Mouse (Mus musculus): ENCODE results near the gene Rbm38. TPM values are rescaled to one million over a fixed set of nuclear protein-coding genes. Genes with fewer than 3 reads are reported as not detected.

The Rbm38 gene
- total RNA-seq, 2 experiments from 2014 or later: 132 to 175 TPM

DNA sequence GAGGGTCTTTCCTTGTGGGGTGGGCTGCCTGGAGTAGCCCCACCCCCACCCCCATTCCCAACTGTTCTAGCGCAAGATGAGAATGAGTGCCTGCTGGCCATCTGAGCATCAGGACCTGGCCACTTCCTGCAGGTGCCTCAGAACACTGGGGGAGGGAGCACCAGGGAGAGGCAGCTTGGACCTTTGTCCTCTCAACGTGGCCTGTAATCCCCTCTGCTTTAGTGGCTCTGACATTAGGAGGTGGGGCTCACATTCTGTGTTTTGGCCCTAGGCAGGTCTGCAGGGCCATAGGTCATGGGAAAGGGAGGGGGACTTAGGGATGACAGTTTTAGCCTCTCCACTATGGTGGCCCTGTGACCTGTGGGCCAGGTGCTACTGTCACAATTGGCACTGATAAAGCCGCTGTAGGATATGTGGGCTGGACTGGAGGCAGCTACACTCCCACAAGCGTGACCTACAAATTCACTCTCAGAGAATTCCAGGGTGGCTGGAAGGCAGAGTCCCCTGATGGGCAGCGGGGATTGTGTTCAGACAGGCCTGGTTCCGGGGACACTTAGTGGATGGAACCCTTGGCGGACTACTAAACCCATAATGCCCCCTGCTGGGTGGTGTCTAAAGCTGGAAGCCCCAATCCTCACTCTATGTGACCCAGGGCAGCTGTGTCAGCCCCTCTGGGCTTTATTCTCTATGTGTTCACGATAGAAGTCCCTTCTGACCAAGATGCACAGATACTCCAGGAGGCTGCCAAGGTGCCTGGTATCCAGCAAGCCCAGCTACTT lies 30.5 kb downstream of the Rbm38 start:
- intact Hi-C loops (cut with DNase I; ENCODE audit: low total_unique reads): no loop called here
- DNase-seq: no peak

DNA sequence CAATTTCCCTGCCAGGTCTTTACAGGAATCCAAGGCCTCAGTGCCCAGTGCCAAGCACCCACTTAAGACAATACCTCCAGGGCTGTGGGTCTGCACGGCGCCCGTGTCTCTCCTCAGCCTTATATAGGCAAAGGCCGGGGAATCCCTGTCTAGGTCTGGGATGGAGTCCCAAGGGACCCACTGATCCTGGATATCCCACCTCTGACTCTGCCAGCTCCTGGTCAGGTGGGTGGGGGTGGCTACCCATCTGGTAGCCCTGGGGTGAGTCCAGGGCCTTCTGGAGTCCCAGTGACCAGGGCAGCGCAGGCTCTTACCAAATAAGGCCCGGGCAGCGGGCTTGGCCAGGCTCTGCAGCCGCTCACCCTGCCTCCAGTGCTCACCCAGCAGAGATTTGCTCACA lies 32.6 kb downstream of the Rbm38 start:
- intact Hi-C loops (cut with DNase I; ENCODE audit: low total_unique reads): no loop called here
- DNase-seq: no peak

DNA sequence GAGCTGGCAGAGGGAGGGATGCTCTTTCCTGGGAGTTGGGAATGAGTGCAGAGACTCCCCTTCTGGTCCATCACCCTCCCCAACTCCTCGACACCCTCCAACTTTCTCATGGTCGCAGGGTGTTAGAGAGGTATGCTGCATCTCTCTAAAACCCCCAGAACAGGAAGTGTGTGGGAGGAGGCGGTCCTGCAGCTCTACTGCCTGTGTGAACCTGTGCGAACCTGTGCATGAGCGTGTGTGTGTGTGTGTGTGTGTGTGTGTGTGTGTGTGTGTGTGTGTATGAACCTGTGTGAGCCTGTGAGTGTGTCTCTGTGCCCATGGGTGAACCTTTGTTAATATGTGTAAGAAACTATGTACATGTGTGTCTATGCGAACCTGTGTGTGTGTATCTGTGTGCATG lies 33.5 kb downstream of the Rbm38 start:
- intact Hi-C loops (cut with DNase I; ENCODE audit: low total_unique reads): no loop called here
- DNase-seq: no peak

DNA sequence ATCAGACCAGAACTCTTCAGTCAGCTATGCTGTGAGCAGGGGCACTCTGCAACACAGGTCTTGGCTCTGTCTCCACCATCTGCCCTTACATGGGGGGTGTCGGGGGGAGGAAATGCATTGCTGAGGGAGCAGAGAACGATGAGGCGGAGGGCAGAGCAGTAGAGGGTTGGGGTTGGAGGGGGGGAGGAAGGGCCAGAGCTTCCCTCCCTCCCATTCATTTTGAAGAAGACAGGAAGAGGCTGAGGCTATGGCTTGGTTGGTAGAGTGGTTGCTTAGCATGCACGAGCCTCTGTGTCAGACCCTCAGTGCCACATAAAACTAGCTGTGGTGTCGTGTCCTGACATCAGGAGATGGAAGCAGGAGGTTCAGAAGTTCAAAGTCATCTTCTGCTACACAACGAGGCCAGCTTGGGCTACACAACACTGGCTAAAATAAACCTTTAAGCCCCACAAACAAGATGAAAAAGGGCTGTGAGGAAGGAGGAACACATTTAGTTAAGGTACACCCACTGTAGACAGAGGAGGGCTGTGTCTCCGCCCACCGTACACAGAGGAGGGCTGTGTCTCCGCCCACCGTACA lies 36.1 kb downstream of the Rbm38 start:
- no peak for DNase-seq
- intact Hi-C loops (cut with DNase I; ENCODE audit: low total_unique reads): no loop called here

DNA sequence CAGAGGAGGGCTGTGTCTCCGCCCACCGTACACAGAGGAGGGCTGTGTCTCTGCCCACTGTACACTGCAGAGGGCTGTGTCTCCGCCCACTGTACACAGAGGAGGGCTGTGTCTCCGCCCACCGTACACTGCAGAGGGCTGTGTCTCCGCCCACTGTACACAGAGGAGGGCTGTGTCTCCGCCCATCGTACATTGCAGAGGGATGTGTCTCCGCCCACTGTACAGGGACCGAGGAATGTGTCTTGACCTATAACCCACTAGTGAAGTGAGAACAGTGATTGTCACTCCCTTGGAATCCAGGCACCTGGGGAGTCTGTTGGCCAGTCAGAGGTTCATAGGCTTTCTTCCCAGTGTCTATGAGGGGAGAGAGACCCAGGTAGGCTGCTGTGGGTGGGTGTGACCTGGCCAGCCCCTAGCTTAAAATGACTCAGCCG lies 36.6 kb downstream of the Rbm38 start:
- DNase-seq: no peak
- intact Hi-C loops (cut with DNase I; ENCODE audit: low total_unique reads): no loop called here

DNA sequence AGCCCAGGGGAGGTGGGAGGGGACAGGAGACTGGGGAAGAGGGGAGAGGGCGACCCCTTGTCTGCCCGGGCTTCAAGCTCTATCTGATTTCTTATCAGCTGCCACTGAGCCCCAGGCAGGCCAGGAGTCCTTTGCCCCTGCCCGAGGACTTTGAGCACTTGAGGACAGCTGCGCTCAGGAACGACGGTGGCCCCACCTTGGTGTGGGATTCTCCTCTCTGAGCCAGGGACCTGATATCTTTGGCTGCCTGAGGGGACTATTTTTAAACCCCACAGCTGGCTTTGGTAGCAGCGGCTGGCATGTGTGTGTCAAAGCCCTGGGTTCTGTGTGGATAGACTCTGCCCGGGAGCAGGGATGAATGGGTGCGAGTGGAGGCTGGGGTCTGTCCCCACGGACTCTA lies 37.3 kb downstream of the Rbm38 start:
- intact Hi-C loops (cut with DNase I; ENCODE audit: low total_unique reads): no loop called here
- peak; percentile 70 for DNase-seq

DNA sequence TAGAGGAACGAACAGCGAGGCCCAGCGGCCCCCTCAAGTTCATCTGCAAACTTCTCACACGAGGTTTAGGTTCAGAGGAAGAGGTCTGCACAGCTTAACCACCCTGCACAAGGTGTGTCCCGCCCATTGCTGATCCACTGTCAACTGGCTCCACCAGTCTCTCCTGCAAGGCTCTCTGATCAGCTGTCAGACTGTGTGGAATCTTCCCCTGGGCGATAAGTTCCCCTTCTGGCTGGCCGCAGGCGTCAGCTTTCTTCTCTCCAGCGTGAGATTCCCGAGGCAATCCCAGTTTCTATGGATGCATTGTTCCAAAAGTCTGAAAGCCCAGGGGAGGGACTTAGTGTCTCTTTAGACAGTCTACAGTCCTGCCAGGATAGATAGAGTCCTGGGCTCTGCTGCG lies 38.0 kb downstream of the Rbm38 start:
- intact Hi-C loops (cut with DNase I; ENCODE audit: low total_unique reads): no loop called here

DNA sequence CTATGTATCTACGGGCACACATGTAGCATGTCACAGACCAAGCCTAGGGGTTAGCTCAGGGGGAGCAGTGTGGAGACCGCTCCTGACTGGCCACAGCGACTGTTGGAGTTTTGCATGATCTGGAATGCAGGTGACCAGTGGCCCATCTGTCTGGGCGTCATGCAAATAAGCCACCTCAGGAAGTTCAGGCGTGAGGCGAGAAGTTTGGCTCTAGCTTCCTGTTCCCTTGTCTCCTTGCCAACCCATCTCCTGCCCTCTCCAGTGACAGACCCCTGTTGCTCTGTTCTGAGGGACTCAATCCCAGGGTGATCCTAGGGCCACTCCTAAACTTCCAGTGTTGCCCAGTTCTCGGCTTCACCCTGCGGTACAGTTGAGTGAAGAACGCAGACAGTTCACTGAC lies 40.2 kb downstream of the Rbm38 start:
- intact Hi-C loops (cut with DNase I; ENCODE audit: low total_unique reads): no loop called here
- no peak for DNase-seq

More for the DNA sequence above, 38.0 kb downstream of the Rbm38 start:
- no peak for DNase-seq

DNA sequence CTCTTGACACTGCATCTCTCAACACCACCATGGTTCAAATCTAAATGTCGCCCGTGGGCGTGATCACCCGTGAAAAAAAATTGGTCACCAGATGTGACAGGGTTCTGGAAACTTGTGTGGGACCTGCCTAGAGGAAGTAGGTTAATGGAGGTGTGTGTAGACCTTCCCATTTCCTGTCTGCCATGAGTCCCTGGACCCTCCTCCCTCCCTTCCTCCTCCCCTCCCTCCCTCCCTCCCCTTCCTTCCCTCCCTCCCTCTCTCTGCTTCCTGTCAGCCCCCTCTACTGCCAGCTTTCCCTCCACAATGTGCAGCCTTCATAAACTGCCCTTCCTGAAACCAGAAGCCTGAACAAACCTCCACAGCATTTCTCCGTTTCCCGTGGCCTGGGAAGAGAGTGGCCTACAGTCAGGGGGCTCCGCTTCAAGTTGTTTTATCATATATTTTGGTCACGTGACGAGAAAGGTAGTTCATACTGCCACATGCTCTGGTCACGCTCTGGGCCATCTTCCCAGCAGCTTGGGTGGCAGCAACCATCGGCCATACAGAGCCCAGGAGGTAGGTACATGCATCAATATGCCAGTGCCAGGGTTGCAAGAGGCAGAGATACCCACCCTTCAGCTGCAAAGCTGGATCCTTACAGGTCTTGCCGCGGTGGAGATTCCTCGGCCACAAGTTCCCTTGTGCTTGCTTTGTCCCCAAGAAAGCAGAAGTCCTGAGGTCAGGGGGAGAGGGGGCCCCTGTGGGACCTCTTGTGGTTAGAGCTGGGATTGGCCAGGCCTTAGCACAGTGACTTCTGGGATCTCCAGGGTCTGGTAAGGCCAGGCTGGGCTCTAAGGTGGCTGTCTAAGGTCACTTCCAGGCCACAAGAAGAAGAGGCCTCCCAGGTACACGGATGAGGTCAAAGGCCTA lies 41.4 kb downstream of the Rbm38 start:
- no peak for DNase-seq
- intact Hi-C loops (cut with DNase I; ENCODE audit: low total_unique reads): no loop called here

DNA sequence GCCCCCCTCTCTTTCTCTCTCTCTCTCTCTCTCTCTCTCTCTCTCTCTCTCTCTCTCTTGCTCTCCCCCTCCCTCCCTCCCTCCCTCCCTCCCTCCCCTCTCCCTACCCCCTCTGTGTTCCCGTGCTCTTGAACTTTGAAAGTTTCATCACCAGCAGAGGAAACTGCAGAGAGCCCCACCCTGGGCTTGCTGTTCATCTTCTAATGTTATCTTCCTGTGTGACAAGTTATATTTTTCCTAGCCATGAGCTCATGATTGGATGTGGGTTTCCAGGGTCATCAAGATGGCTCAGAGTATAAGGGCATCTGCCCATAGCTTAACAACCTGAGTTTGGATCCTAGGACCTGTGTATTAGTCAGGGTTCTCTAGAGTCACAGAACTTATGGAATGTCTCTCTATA lies 42.9 kb downstream of the Rbm38 start:
- DNase-seq: no peak
- intact Hi-C loops (cut with DNase I; ENCODE audit: low total_unique reads): no loop called here

DNA sequence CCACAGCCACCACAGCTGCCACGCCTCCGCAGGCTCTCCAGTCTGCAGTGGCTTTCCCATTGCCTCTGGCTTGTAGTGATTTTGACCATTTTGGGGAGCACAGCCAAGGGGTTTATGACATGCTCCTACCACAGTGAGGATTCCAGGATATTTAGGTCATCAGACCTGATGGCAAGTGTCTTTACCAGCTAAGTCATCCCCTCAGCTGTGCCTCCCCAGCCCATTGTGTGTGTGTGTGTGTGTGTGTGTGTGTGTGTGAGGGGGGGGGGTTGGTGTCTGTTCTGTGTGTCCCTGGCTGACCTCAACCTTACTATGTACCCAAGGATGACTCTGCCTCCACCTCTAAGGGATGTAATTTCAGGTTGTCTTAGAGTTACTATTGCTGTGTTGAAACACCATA lies 44.6 kb downstream of the Rbm38 start:
- peak; percentile 1 for DNase-seq
- intact Hi-C loops (cut with DNase I; ENCODE audit: low total_unique reads): no loop called here

DNA sequence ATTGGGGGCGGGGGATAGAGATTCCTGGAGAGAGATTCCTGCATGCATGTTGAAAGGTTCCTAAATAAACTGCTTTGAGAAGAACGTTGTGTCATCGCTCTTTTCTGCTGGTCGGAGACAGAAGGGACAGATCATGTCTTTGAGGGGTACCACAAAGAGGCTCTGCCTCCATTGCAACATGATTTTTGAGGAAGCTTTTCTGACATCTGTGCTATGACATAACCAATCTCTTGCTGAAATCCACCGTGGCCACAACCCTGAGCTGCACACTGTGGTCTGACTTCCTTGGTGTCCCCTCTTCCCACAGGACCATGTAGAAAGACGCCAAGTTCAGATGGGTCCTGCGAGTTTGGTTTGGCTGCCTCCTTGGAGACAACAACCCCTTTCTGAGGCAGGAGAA lies 52.6 kb downstream of the Rbm38 start:
- intact Hi-C loops (cut with DNase I; ENCODE audit: low total_unique reads): no loop called here
- DNase-seq: no peak

DNA sequence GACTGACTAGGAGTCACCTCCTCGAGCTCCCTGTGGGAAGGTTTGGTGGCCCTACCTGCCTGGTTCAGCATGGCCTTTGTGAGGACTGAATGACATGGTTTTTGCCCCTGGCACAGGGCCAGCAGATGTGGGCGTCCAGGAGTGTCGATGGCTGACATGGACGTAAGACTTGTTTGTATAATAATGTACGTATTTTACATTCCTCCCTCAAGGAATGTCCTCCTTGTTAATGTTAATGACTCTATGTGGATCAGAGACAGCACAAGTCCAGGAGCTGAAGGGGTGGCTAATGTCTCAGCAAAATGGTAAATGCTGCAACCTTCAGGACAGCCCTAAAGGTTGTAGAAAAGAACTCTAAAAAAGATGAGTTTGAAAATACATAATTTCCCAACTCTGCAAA lies 53.4 kb downstream of the Rbm38 start:
- intact Hi-C loops (cut with DNase I; ENCODE audit: low total_unique reads): no loop called here
- DNase-seq: no peak

DNA sequence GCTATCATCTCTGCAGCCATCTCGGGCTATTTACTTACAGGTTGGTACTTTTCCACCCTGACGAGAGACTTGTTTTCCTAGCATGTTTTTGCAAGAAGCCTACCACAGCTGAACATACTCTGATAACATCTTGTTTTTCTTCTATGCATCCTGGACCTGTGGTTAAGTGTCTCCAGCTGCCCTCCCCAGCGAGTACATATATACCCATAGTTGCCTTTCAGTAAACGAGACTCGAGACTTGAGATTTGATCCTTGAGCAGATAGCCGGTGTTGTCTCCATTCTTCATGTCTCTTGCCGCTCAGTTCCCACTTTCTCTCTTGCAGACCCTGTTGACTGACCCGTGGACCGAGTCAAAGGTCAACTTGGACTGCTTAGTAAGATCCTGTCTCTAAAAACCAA lies 56.6 kb downstream of the Rbm38 start:
- DNase-seq: no peak
- intact Hi-C loops (cut with DNase I; ENCODE audit: low total_unique reads): no loop called here

DNA sequence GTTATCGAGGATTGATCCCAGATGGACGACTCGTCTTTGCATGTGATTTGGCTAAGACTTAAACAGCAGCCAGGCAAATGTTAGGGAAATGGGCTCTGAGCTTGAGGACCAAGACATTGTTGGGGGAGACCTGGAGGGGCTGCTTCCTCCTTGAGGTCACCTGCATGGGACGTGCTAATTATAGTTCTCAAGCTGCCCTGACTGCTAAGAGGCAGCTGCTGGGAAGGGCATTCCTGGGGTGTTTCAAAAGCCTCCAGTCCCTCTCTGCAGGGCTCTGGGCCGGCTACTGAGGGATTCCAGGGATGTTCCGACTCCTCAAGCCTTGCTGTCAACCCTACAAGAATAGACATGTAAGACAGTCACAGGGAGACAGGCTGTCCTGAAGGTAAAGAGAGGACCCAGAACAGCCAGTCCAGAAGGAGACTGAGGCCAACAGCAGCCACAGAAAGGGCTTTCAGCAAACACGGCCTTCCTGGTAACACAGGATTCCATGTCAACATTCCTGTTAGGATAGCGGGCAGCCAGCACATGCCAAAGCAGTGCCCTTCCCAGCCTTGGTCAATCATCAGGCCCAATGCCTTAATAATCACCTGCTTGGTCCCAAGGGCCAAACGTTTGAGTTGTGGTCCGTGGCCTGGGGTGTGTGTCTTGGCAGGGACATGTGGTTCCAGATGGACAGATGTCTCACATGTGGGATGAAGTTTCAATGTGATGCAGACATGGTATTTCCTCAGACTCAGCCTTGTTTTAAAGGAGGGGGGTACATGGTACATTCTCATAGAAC lies 59.7 kb downstream of the Rbm38 start:
- no peak for DNase-seq

DNA sequence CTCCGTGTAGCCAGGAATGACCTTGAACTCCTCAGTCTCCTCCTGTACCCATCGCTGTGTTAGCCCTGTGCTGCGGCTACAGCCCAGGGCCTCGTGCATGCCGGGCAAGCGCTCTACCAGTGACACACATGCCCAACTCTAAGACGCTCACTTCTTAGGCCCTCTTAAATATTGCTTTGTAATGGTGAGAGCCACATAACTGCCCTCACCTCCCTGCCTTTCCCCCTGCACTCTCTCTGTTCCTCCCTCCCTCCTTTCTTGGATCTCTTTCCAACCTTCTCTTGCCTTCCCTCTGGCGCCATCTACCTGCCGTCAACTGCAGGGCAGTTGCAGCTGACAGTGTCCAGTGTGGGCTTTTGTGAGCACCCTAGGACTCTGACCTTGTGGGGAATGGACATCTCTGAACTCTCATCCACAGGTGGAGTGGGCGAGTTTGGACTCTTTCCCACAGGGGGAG lies 60.5 kb downstream of the Rbm38 start:
- intact Hi-C loops (cut with DNase I; ENCODE audit: low total_unique reads): no loop called here
- DNase-seq: peak; percentile 81

More for the DNA sequence above, 59.7 kb downstream of the Rbm38 start:
- intact Hi-C loops (cut with DNase I; ENCODE audit: low total_unique reads): no loop called here

DNA sequence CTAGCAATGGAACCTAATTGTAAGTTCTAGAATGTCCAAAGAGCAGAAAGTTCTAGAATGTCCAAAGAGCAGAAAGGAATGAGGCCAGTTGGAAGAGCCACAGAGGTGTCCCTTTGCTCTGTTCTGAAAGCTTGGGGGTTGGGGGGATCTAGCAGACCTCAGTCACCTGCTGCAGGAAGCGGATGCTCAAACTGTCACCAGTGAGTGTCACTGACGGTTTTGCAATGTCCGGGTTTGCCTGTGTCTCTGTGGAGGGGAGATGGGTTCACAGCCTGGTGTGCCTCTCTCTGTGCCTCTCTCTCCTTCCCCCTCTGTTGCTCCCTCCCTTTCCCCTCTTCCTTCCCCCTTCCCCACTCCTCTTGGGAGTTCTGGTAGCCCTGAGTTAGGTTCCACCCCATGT lies 62.4 kb downstream of the Rbm38 start:
- no peak for DNase-seq
- intact Hi-C loops (cut with DNase I; ENCODE audit: low total_unique reads): no loop called here

DNA sequence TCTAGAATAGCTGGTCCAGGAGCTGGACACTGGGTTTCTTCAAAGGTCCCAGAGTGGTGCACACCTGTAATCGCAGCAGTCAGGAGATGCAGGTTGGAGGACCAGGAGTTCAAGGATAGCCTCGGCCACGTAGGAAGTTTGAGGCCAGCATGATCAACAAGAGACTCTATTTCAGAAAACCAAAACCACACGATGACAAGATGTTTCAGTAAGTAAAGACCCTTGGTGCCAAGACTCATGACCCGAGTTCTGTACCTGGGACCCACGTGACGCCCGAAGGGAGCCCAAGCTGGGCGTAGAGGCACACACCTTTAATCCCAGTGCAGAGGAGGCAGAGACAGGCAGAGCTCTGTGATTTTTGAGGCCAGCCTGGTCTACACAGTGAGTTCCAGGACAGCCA lies 62.8 kb downstream of the Rbm38 start:
- no peak for DNase-seq
- intact Hi-C loops (cut with DNase I; ENCODE audit: low total_unique reads): no loop called here

DNA sequence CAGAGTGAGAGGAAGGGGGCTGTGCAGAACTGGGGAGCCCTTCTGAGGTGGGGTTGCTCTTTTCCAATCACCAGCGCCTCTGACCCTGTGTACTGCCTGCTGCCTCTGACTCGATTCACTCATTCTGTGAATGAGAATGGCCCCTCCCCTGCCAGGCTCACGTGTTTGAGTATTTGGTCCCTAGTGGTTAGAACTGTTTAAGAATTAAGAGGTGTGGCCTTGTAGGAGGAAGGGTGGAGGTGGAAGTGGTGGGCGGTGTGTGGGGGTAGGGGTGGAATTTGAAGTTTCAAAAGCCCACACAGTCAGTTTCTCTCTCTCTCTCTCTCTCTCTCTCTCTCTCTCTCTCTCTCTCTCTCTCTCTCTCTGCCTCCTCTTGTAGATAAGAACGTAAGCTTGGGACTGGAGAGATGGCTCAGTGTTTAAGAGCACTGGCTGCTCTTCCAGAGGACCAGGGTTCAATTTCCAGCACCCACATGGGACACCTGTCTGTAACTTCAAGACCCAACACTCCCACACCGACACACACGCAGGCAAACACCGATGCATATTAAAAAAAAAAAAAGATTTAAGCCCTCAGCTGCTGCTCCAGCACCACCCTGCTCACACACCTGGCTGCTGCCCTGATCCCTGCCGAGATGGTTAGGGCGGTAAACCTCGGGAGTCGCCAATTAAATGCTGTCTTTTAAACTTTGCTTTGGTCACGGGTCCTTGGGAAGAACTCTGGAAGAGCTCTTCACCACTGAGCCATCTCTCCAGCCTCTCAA lies 63.6 kb downstream of the Rbm38 start:
- no peak for DNase-seq
- intact Hi-C loops (cut with DNase I; ENCODE audit: low total_unique reads): no loop called here

Data from gastrocnemius, postnatal 14 days (tissue).